Mouse (Mus musculus): Measurements from ENCODE around the gene Snrnp25.

DNA sequence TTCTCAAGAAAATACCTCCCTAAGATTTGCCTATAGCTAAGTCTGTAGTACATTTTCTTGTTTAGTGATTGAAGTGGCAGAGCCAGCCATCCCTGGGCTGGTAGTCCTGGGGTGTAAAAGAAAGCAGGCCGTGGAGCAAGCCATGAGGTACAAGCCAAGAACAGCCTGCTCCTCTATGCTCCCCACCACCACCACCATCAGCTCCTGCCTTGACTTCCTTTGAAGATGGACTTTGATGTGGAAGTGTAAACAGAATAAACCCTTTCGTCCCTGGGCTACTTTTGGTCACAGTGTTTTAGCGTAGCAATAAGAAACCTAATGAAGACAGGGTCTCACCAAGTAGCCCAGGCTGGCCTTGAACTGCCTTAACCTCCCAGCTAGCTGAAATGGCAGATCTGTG, 7.4 kb upstream of the Snrnp25 start:
- TF ChIP-seq RAD21 (IDR thresholded peaks at IDR 0.05; ENCODE audit: low read depth, low read length) (no peak), CTCF (conservative IDR thresholded peaks at IDR 0.05 in 1 of 2, IDR thresholded peaks at IDR 0.05 in 1 of 2; ENCODE audit: low read depth in 2 of 2, low read length in 2 of 2) (no peak), MYC (IDR thresholded peaks at IDR 0.05; ENCODE audit: low read depth, low read length) (no peak), POLR2A (IDR thresholded peaks at IDR 0.05; ENCODE audit: low read depth, low read length) (no peak), JUND (conservative IDR thresholded peaks at IDR 0.05; ENCODE audit: low read depth, low read length) (no peak), NELFE (IDR thresholded peaks at IDR 0.05; ENCODE audit: low read depth, low read length) (no peak), EP300 (IDR thresholded peaks at IDR 0.05; ENCODE audit: low read length) (no peak), NRF1 (IDR thresholded peaks at IDR 0.05; ENCODE audit: low read depth, low read length) (no peak), USF2 (conservative IDR thresholded peaks at IDR 0.05; ENCODE audit: low read depth, low read length) (no peak), ZMIZ1 (IDR thresholded peaks at IDR 0.05; ENCODE audit: low read depth, low read length) (no peak), BHLHE40 (IDR thresholded peaks at IDR 0.05; ENCODE audit: low read depth, low read length) (no peak), MEF2A (IDR thresholded peaks at IDR 0.05; ENCODE audit: borderline replicate concordance, low read depth, low read length) (no peak), MAFK (IDR thresholded peaks at IDR 0.05; ENCODE audit: insufficient replicate concordance, low read length) (no peak)
